In genomic region chr7:115615697-115616237, GRCm38 (mm10) we compare ENCODE assay signal across 9 mouse cellular contexts.
DNase-seq lines count a peak whose midpoint lies in the region; ATAC-seq and TF ChIP-seq lines count a peak whose summit lies in the region.
"Had no signal": no experiment of that assay in that cellular context is flagged by ENCODE, and none has a peak within 500 bp of the region (broad histone marks: within the 10 kb centered on the region; RNA-seq: fewer than 3 reads in every experiment).

No protein-coding gene starts in this region.

- no peak for DNase-seq in layer of hippocampus, adult 2 months (ENCODE audit: low spot score in 2 of 2)
- DNase-seq in layer of hippocampus, adult 9-11 months, result no peak
- DNase-seq in urinary bladder, postnatal 25 days (ENCODE audit: low spot score), result no peak
- DNase-seq in cerebellum, postnatal 10 days, result no peak
- DNase-seq in right cerebral cortex, postnatal 10 days (ENCODE audit: low spot score in 2 of 2), result no peak

- ATAC-seq in forebrain, embryonic 16.5 days, result peak; percentile 79
- ATAC-seq in intestine, postnatal 0 days, result peak; percentile 64
- ATAC-seq in midbrain, embryonic 13.5 days, result 0 out of 2 replicates have a peak, but pooled peaks have one; percentile 48
- ATAC-seq: Patski had no signal

- peaks cover 4% of the 10 kb centered on the region; the same call in 1 of the 2 replicates for H3K4me1 ChIP-seq in forebrain, embryonic 16.5 days (replicated peaks; ENCODE audit: control insufficient read depth, insufficient read depth, low read length)
- 0 out of 2 replicates have a peak, but pooled peaks cover 4% of the 10 kb centered on the region for H3K4me1 ChIP-seq in intestine, postnatal 0 days (replicated peaks; ENCODE audit: control insufficient read depth, insufficient read depth, low read length)
- H3K4me1 ChIP-seq in midbrain, embryonic 13.5 days (replicated peaks), result peaks cover 12% of the 10 kb centered on the region

- H3K36me3 ChIP-seq in forebrain, embryonic 16.5 days (ENCODE audit: control insufficient read depth, insufficient read depth), result no peaks in the 10 kb centered on the region
- H3K36me3 ChIP-seq in intestine, postnatal 0 days (ENCODE audit: control insufficient read depth, insufficient read depth), result no peaks in the 10 kb centered on the region
- no peaks in the 10 kb centered on the region for H3K36me3 ChIP-seq in midbrain, embryonic 13.5 days

- WGBS in forebrain, embryonic 16.5 days, result 3% methylated on average over 10 of the region's 10 CpGs
- WGBS in intestine, postnatal 0 days, result 16% methylated on average over 10 of the region's 10 CpGs
- 30% methylated on average over 10 of the region's 10 CpGs for WGBS in midbrain, embryonic 13.5 days

- 0 out of 2 replicates have a peak overlapping the region, but pooled peaks have one; percentile 1 for H3K9ac ChIP-seq in forebrain, embryonic 16.5 days (replicated peaks; ENCODE audit: low read depth, low read length)
- H3K9ac ChIP-seq in intestine, postnatal 0 days (ENCODE audit: low read depth, low read length), result peak overlapping the region; percentile 18; the same call in 1 of the 2 replicates
- H3K9ac ChIP-seq in midbrain, embryonic 13.5 days (replicated peaks), result no peak overlapping the region

- H3K4me2 ChIP-seq in forebrain, embryonic 16.5 days (ENCODE audit: low read length), result peak overlapping the region; percentile 38
- peak overlapping the region; percentile 57 for H3K4me2 ChIP-seq in intestine, postnatal 0 days (replicated peaks; ENCODE audit: low read depth)
- peak overlapping the region; percentile 30 for H3K4me2 ChIP-seq in midbrain, embryonic 13.5 days (replicated peaks)

- H3K9me3 ChIP-seq in forebrain, embryonic 16.5 days (ENCODE audit: control insufficient read depth, low read length), result no peaks in the 10 kb centered on the region
- H3K9me3 ChIP-seq in intestine, postnatal 0 days (ENCODE audit: control insufficient read depth), result no peaks in the 10 kb centered on the region
- H3K9me3 ChIP-seq in midbrain, embryonic 13.5 days, result no peaks in the 10 kb centered on the region

- peak overlapping the region; percentile 12; the same call in 1 of the 2 replicates for H3K27ac ChIP-seq in layer of hippocampus, adult 2 months
- H3K27ac ChIP-seq in forebrain, embryonic 16.5 days (ENCODE audit: low read length), result no peak overlapping the region
- peak overlapping the region; percentile 41 for H3K27ac ChIP-seq in intestine, postnatal 0 days (ENCODE audit: low read depth, low read length)
- H3K27ac ChIP-seq in midbrain, embryonic 13.5 days, result peak overlapping the region; percentile 54

- no peaks in the 10 kb centered on the region for H3K27me3 ChIP-seq in forebrain, embryonic 16.5 days (replicated peaks; ENCODE audit: control insufficient read depth, insufficient read depth, low read length)
- no peaks in the 10 kb centered on the region for H3K27me3 ChIP-seq in intestine, postnatal 0 days (replicated peaks; ENCODE audit: control insufficient read depth, insufficient read depth, low read length)
- no peaks in the 10 kb centered on the region for H3K27me3 ChIP-seq in midbrain, embryonic 13.5 days
- H3K27me3 ChIP-seq: Patski had no signal

- peak overlapping the region; percentile 42 for H3K4me3 ChIP-seq in layer of hippocampus, adult 2 months
- H3K4me3 ChIP-seq in forebrain, embryonic 16.5 days (replicated peaks; ENCODE audit: low read length), result peak overlapping the region; percentile 19; the same call in 1 of the 2 replicates
- H3K4me3 ChIP-seq in intestine, postnatal 0 days (ENCODE audit: low read depth, low read length), result peak overlapping the region; percentile 27
- no peak overlapping the region for H3K4me3 ChIP-seq in midbrain, embryonic 13.5 days (replicated peaks)

- no peak for TF ChIP-seq CTCF in layer of hippocampus, adult 2 months (conservative IDR thresholded peaks at IDR 0.05)
- no peak for TF ChIP-seq CTCF in intestine, postnatal 0 days (IDR thresholded peaks at IDR 0.05; ENCODE audit: low read depth)
